Mouse (Mus musculus) testis, adult 2 months (tissue): Measurements from ENCODE around the gene Mospd3. TPM values are rescaled to one million over a fixed set of nuclear protein-coding genes. Genes with fewer than 3 reads are reported as not detected.

Experiments used
- H3K27ac ChIP-seq: fragments of 200-500 bp; 2 replicates; pipeline ENCODE4 v1.5.1; 2012; ENCODE audit warnings: low read depth, low read length; ENCODE audit not compliant: control insufficient read depth, insufficient read depth
- H3K27me3 ChIP-seq: fragments of 200-500 bp; 2 replicates; pipeline ENCODE4 v1.6.1; 2012; ENCODE audit warnings: mild to moderate bottlenecking, low read length, moderate library complexity; ENCODE audit not compliant: control insufficient read depth, insufficient read depth
- H3K36me3 ChIP-seq: fragments of 200-500 bp; 2 replicates; pipeline ENCODE4 v1.6.1; 2012; ENCODE audit warnings: mild to moderate bottlenecking, low read length; ENCODE audit not compliant: control insufficient read depth, insufficient read depth
- H3K4me1 ChIP-seq: fragments of 200-500 bp; 2 replicates; pipeline ENCODE4 v1.6.1; 2012; ENCODE audit warnings: low read length; ENCODE audit not compliant: control insufficient read depth, insufficient read depth
- H3K4me3 ChIP-seq: fragments of 200-500 bp; 2 replicates; pipeline ENCODE4 v1.5.1; 2012; ENCODE audit warnings: low read depth, mild to moderate bottlenecking, low read length, moderate library complexity, mixed read lengths; ENCODE audit not compliant: control insufficient read depth
- CTCF ChIP-seq: fragments of 200-500 bp; IDR thresholded peaks from 2 replicates; pipeline ENCODE4 v1.5.1; 2012; ENCODE audit warnings: low read depth, mild to moderate bottlenecking, inconsistent platforms, low read length, moderate library complexity; ENCODE audit not compliant: control insufficient read depth, insufficient read depth, insufficient replicate concordance
- POLR2A ChIP-seq: fragments of 200-500 bp; IDR thresholded peaks from 2 replicates; pipeline ENCODE4 v1.6.1; 2012; ENCODE audit warnings: low read depth, mild to moderate bottlenecking, inconsistent platforms, low read length, moderate library complexity; ENCODE audit not compliant: control insufficient read depth
- polyA plus RNA-seq: library from polyadenylated mRNA; depleted of rRNA; stranded (reverse); fragments of >200 nt; gene quantifications from 2 replicates; pipeline ENCODE4 v1.2.3, GENCODE M21; 2012; rRNA removed

Mospd3 gene
- polyA plus RNA-seq, 1 experiment, result 45.2 TPM

GRCm38 (mm10) chr5:137562965-137563364, 37.9 kb downstream of the Mospd3 start:
- H3K36me3 ChIP-seq, result no peaks in the 10 kb centered on the region
- H3K27ac ChIP-seq, result no peak overlapping the region
- H3K27me3 ChIP-seq, result no peaks in the 10 kb centered on the region
- TF ChIP-seq POLR2A, result no peak
- no peak for TF ChIP-seq CTCF
- H3K4me1 ChIP-seq, result no peaks in the 10 kb centered on the region
- no peak overlapping the region for H3K4me3 ChIP-seq

GRCm38 (mm10) chr5:137561556-137561955, 39.3 kb downstream of the Mospd3 start:
- Histone ChIP-seq H3K27me3 (no peaks in the 10 kb centered on the region), H3K27ac (no peak overlapping the region), H3K36me3 (no peaks in the 10 kb centered on the region), H3K4me1 (no peaks in the 10 kb centered on the region), H3K4me3 (no peak overlapping the region)
- TF ChIP-seq CTCF (no peak), POLR2A (no peak)

- TF ChIP-seq POLR2A (no peak), CTCF (no peak)
- Histone ChIP-seq H3K4me1 (peaks cover 7% of the 10 kb centered on the region), H3K4me3 (no peak overlapping the region), H3K27me3 (no peaks in the 10 kb centered on the region), H3K36me3 (no peaks in the 10 kb centered on the region), H3K27ac (no peak overlapping the region)
These were observed 47.0 kb downstream of the Mospd3 start for GRCm38 (mm10) chr5:137553898-137554297.

GRCm38 (mm10) chr5:137553411-137553837, 47.4 kb downstream of the Mospd3 start, which contains the start of gene Actl6b:
Gene Actl6b, plus strand, starts transcription at chr5:137553517.
- Histone ChIP-seq H3K36me3 (no peaks in the 10 kb centered on the region), H3K27me3 (no peaks in the 10 kb centered on the region), H3K4me1 (peaks cover 7% of the 10 kb centered on the region), H3K4me3 (peak within 1 kb of the TSS; percentile 41), H3K27ac (no peak within 1 kb of the TSS)
- TF ChIP-seq POLR2A (no peak), CTCF (no peak)

GRCm38 (mm10) chr5:137553000-137553399, 47.9 kb downstream of the Mospd3 start:
- TF ChIP-seq CTCF (no peak), POLR2A (no peak)
- H3K27ac ChIP-seq, result no peak overlapping the region
- no peaks in the 10 kb centered on the region for H3K36me3 ChIP-seq
- no peaks in the 10 kb centered on the region for H3K27me3 ChIP-seq
- peak overlapping the region; percentile 41 for H3K4me3 ChIP-seq
- peaks cover 7% of the 10 kb centered on the region for H3K4me1 ChIP-seq

GRCm38 (mm10) chr5:137551119-137551518, 49.7 kb downstream of the Mospd3 start:
- H3K4me3 ChIP-seq, result no peak overlapping the region
- H3K27ac ChIP-seq, result no peak overlapping the region
- H3K27me3 ChIP-seq, result no peaks in the 10 kb centered on the region
- H3K4me1 ChIP-seq, result peaks cover 7% of the 10 kb centered on the region
- no peak for TF ChIP-seq POLR2A
- no peak for TF ChIP-seq CTCF
- no peaks in the 10 kb centered on the region for H3K36me3 ChIP-seq

GRCm38 (mm10) chr5:137549840-137550239, 51.0 kb downstream of the Mospd3 start:
- H3K27ac ChIP-seq, result no peak overlapping the region
- H3K27me3 ChIP-seq, result no peaks in the 10 kb centered on the region
- TF ChIP-seq CTCF (no peak), POLR2A (no peak)
- H3K36me3 ChIP-seq, result no peaks in the 10 kb centered on the region
- H3K4me3 ChIP-seq, result no peak overlapping the region
- H3K4me1 ChIP-seq, result peaks cover 7% of the 10 kb centered on the region

Other genes starting within 250 kb of the Mospd3 start
- 10.2 and 11.5 TPM in 2 replicates for gene Zan, start 124.0 kb downstream of the Mospd3 start, polyA plus RNA-seq
- 10.2 and 12.7 TPM in 2 replicates for gene Pop7, start 98.5 kb downstream of the Mospd3 start, polyA plus RNA-seq
- 11.5 and 12.0 TPM in 2 replicates for gene Gigyf1, start 82.5 kb downstream of the Mospd3 start, polyA plus RNA-seq
- not detected in 2 replicates for gene Epo, start 67.8 kb downstream of the Mospd3 start, polyA plus RNA-seq
- 369 and 402 TPM in 2 replicates for gene Gnb2, start 67.5 kb downstream of the Mospd3 start, polyA plus RNA-seq
- 0.25 TPM in 2 replicates for gene Actl6b, start 47.5 kb downstream of the Mospd3 start, polyA plus RNA-seq
- gene Tfr2, start 31.2 kb downstream of the Mospd3 start, polyA plus RNA-seq, result 4.5 and 5.2 TPM in 2 replicates
- 98.5 and 102 TPM in 2 replicates for gene Pcolce, start 12.7 kb upstream of the Mospd3 start, polyA plus RNA-seq
- gene Fbxo24, start 27.9 kb upstream of the Mospd3 start, polyA plus RNA-seq, result 175 and 181 TPM in 2 replicates
- 131 and 139 TPM in 2 replicates for gene Lrch4, start 28.1 kb upstream of the Mospd3 start, polyA plus RNA-seq
- 15.0 and 15.6 TPM in 2 replicates for gene Gm20605, start 28.1 kb upstream of the Mospd3 start, polyA plus RNA-seq
- 37.9 and 42.4 TPM in 2 replicates for gene Sap25, start 40.3 kb upstream of the Mospd3 start, polyA plus RNA-seq
- 0.22 and 0.24 TPM in 2 replicates for gene Irs3, start 44.7 kb upstream of the Mospd3 start, polyA plus RNA-seq
- gene Agfg2, start 83.7 kb upstream of the Mospd3 start, polyA plus RNA-seq, result 12.0 and 12.5 TPM in 2 replicates
- gene Nyap1, start 140.5 kb upstream of the Mospd3 start, polyA plus RNA-seq, result 0.97 and 0.98 TPM in 2 replicates
- gene Tsc22d4, start 144.7 kb upstream of the Mospd3 start, polyA plus RNA-seq, result 423 and 435 TPM in 2 replicates
- gene Ppp1r35, start 177.8 kb upstream of the Mospd3 start, polyA plus RNA-seq, result 48.3 and 60.4 TPM in 2 replicates
- gene Mepce, start 186.6 kb upstream of the Mospd3 start, polyA plus RNA-seq, result 103 and 114 TPM in 2 replicates
- gene Zcwpw1, start 186.7 kb upstream of the Mospd3 start, polyA plus RNA-seq, result 10.9 and 12.3 TPM in 2 replicates
- 2.5 and 4.4 TPM in 2 replicates for gene Pilra, start 235.2 kb upstream of the Mospd3 start, polyA plus RNA-seq